Mouse (Mus musculus) erythroblast, embryonic 14.5 days (primary cell): ENCODE results near the gene Brinp2. TPM values are rescaled to one million over a fixed set of nuclear protein-coding genes. Genes with fewer than 3 reads are reported as not detected.

Source experiments
- H3K27me3 ChIP-seq: 2 replicates; pipeline ENCODE4 v1.6.1; 2012; ENCODE audit warnings: inconsistent platforms; ENCODE audit not compliant: control insufficient read depth
- H3K36me3 ChIP-seq: 2 replicates; pipeline ENCODE4 v1.6.1; 2012; ENCODE audit warnings: mild to moderate bottlenecking, inconsistent platforms; ENCODE audit not compliant: control insufficient read depth
- H3K4me1 ChIP-seq: 2 replicates; pipeline ENCODE4 v1.6.1; 2012; ENCODE audit warnings: inconsistent platforms; ENCODE audit not compliant: control insufficient read depth
- H3K4me3 ChIP-seq: replicated peaks from 2 replicates; pipeline ENCODE3; 2012; ENCODE audit warnings: moderate library complexity, mild to moderate bottlenecking, inconsistent platforms
- H3K9me3 ChIP-seq: 2 replicates; pipeline ENCODE4 v1.6.1; 2012; ENCODE audit warnings: low read length, inconsistent platforms, mixed read lengths; ENCODE audit not compliant: control insufficient read depth
- GATA1 ChIP-seq: IDR thresholded peaks from 2 replicates; pipeline ENCODE4 v1.6.1; 2012; ENCODE audit warnings: low read length, inconsistent platforms, mixed read lengths
- TAL1 ChIP-seq: IDR thresholded peaks from 3 replicates; pipeline ENCODE4 v1.6.1; 2012; ENCODE audit warnings: low read length, inconsistent platforms, mixed read lengths
- polyA plus RNA-seq: library from polyadenylated mRNA; stranded (reverse); fragments of >175 nt; gene quantifications from 2 replicates; pipeline ENCODE4 v1.2.3, GENCODE M21; 2012

The Brinp2 gene
- polyA plus RNA-seq = not detected in 2 replicates

DNA sequence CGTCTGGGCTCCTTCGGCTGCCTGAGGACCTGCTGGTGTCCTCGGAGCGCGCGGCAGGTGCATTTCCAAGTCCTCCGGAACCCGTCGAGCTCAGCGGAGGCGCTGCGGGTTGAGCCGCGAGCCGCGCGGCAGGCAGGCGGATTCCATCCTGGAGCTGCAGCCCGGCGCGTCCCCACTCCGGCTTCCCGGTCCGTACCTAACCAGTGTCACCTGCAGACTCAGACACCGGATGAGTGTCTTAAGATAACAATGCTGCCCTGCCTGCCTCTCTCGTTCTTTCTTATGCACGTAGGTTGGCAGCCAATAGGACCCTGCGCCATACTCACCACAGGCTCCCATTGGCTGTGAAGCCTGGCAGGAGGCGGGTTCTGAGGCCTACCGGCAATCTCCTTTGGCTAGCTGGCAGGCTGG lies at the start of gene Brinp2:
Gene Brinp2, minus strand, starts transcription at position 276 of the 411 bp plus-strand sequence.
- H3K36me3 ChIP-seq = no peaks in the 10 kb centered on the region
- H3K4me1 ChIP-seq = no peaks in the 10 kb centered on the region
- H3K4me3 ChIP-seq = no peak within 1 kb of the TSS
- peaks cover 26% of the 10 kb centered on the region for H3K27me3 ChIP-seq
- TF ChIP-seq GATA1 = no peak
- no peaks in the 10 kb centered on the region for H3K9me3 ChIP-seq

DNA sequence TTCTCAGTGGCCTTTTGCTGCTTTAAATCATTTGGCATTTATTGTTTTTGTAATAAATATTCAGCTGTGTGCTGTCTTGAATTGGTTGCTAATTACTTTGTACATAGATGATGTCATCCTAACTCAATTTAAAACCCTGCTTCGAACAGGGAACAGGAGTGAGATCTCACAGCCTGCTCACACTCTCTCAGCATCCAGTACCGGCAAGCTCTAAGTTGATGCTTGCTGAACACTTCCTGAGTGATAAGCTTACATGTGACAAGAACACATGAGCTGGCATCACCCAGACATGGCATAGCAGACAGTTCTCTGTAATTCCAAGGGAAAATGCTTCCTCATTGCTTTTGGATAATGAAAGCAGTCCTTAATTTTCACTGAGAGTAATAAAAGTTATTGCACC lies 44.8 kb upstream of the Brinp2 start:
- TF ChIP-seq TAL1 (no peak), GATA1 (no peak)

DNA sequence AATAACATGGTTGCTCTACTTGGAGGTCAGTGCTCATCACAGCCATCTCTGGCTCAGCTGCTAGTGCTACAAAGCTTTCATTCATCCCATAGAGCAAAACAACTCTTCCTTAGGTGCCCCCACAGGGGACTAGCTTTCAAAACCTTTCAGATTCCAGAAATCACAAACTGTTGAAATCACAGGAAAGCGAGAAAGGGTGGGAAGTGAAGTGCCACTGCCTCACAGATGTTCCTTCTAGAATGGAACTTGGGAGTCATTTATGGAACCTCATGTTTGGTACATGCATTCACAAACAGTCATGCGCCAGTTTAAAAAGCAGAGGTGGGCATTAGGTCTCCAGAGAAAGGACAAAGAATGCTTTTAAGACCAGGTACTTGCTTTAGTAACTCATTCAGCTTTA lies 40.9 kb upstream of the Brinp2 start:
- no peaks in the 10 kb centered on the region for H3K36me3 ChIP-seq
- no peaks in the 10 kb centered on the region for H3K4me1 ChIP-seq
- peaks cover 8% of the 10 kb centered on the region for H3K9me3 ChIP-seq
- H3K27me3 ChIP-seq = no peaks in the 10 kb centered on the region
- no peak for TF ChIP-seq GATA1
- H3K4me3 ChIP-seq = no peak overlapping the region

More for the DNA sequence above, 44.8 kb upstream of the Brinp2 start:
- Histone ChIP-seq H3K9me3 (peaks cover 22% of the 10 kb centered on the region), H3K36me3 (no peaks in the 10 kb centered on the region), H3K4me1 (no peaks in the 10 kb centered on the region), H3K27me3 (no peaks in the 10 kb centered on the region), H3K4me3 (no peak overlapping the region)

GRCm38 (mm10) chr1:158390693-158391092 lies 34.6 kb upstream of the Brinp2 start:
- TF ChIP-seq GATA1 (no peak), TAL1 (no peak)
- no peaks in the 10 kb centered on the region for H3K27me3 ChIP-seq
- H3K4me3 ChIP-seq = no peak overlapping the region
- H3K36me3 ChIP-seq = no peaks in the 10 kb centered on the region
- peaks cover 8% of the 10 kb centered on the region; the same call in 1 of the 2 replicates for H3K9me3 ChIP-seq
- no peaks in the 10 kb centered on the region for H3K4me1 ChIP-seq

- Histone ChIP-seq H3K27me3 (no peaks in the 10 kb centered on the region), H3K4me3 (no peak overlapping the region), H3K36me3 (no peaks in the 10 kb centered on the region), H3K4me1 (no peaks in the 10 kb centered on the region), H3K9me3 (peaks cover 8% of the 10 kb centered on the region; the same call in 1 of the 2 replicates)
- no peak for TF ChIP-seq TAL1
- TF ChIP-seq GATA1 = no peak
Observed at GRCm38 (mm10) chr1:158388995-158389394, 32.9 kb upstream of the Brinp2 start.

GRCm38 (mm10) chr1:158386781-158387180 lies 30.7 kb upstream of the Brinp2 start:
- Histone ChIP-seq H3K4me1 (no peaks in the 10 kb centered on the region), H3K9me3 (peaks cover 6% of the 10 kb centered on the region; the same call in 1 of the 2 replicates), H3K36me3 (no peaks in the 10 kb centered on the region), H3K27me3 (no peaks in the 10 kb centered on the region), H3K4me3 (no peak overlapping the region)
- no peak for TF ChIP-seq GATA1
- no peak for TF ChIP-seq TAL1

DNA sequence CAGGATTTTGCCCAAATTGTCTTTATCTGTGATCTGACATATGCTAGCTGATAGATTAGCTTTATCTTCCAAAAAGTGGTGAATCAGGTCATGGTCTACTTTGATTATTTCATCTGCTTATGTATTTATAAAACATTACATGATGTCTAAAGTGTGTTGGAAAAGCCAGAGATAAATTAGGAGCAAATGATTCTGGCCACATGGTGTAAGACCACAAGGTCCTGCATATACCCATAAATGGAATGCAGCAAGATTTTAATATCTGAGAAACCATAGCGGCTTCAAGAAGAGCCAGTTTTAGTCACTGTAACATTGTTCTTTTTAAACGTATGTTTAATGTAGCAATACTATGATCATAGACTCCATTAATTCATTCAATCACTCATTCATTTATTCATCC lies 29.2 kb upstream of the Brinp2 start:
- TF ChIP-seq GATA1 = no peak
- no peak for TF ChIP-seq TAL1
- H3K36me3 ChIP-seq = no peaks in the 10 kb centered on the region
- no peaks in the 10 kb centered on the region for H3K27me3 ChIP-seq
- H3K4me1 ChIP-seq = no peaks in the 10 kb centered on the region
- no peak overlapping the region for H3K4me3 ChIP-seq
- H3K9me3 ChIP-seq = peaks cover 6% of the 10 kb centered on the region; the same call in 1 of the 2 replicates

- no peak for TF ChIP-seq TAL1
- TF ChIP-seq GATA1 = no peak
- no peaks in the 10 kb centered on the region for H3K36me3 ChIP-seq
- H3K4me3 ChIP-seq = no peak overlapping the region
Observed at GRCm38 (mm10) chr1:158383210-158383609, 27.1 kb upstream of the Brinp2 start.

DNA sequence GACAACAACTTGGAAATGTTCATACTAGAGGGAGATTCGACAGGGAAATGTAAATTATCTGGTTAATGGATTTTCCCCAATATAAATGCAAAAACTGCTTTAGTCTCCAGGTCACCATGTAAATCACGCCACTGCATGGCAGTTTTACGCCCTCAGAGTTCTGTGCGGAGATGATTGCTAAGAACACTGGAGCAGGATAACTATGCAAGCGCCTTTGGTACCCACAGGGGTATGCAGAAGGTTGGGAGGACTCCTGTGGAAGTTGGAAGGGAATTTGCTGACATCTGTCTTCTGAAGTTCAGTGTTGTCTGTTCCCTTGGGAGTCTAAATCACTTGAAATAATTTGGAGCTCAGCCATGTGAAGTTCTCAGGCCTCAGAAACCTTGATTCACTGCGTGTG lies 26.2 kb upstream of the Brinp2 start:
- H3K4me1 ChIP-seq = no peaks in the 10 kb centered on the region
- H3K9me3 ChIP-seq = no peaks in the 10 kb centered on the region
- H3K27me3 ChIP-seq = no peaks in the 10 kb centered on the region
- no peak for TF ChIP-seq TAL1
- no peak for TF ChIP-seq GATA1
- no peaks in the 10 kb centered on the region for H3K36me3 ChIP-seq
- H3K4me3 ChIP-seq = no peak overlapping the region

More at GRCm38 (mm10) chr1:158383210-158383609, 27.1 kb upstream of the Brinp2 start:
- no peaks in the 10 kb centered on the region for H3K27me3 ChIP-seq
- H3K9me3 ChIP-seq = peaks cover 2% of the 10 kb centered on the region; the same call in 1 of the 2 replicates
- no peaks in the 10 kb centered on the region for H3K4me1 ChIP-seq

- no peak for TF ChIP-seq TAL1
- no peak for TF ChIP-seq GATA1
- Histone ChIP-seq H3K4me1 (no peaks in the 10 kb centered on the region), H3K9me3 (no peaks in the 10 kb centered on the region; the same call in 1 of the 2 replicates), H3K36me3 (no peaks in the 10 kb centered on the region), H3K27me3 (peaks cover 5% of the 10 kb centered on the region), H3K4me3 (no peak overlapping the region)
Observed at GRCm38 (mm10) chr1:158364461-158364860, 8.3 kb upstream of the Brinp2 start.
